Mouse (Mus musculus) ES-E14 (cell line): ENCODE measurements at regions not wholly inside any gene's neighbourhood (a gene's known extent, or its start where the extent isn't known, plus 50 kb on each side); places are given as distances from the start of the nearest gene placed in this dataset.

Experiments
- DNase-seq: peaks from one replicate; pipeline ENCODE4 v3.0.0-alpha.2; 2013; ENCODE audit warnings: low read depth, low spot score
- H3K27ac ChIP-seq: 2 replicates; pipeline ENCODE4 v1.5.1; 2012; ENCODE audit warnings: low read depth, mild to moderate bottlenecking, low read length, moderate library complexity, mixed read lengths; ENCODE audit not compliant: poor library complexity, insufficient read depth, severe bottlenecking
- H3K36me3 ChIP-seq: 2 replicates; pipeline ENCODE4 v1.6.1; 2012; ENCODE audit warnings: mild to moderate bottlenecking, low read length, moderate library complexity, mixed read lengths; ENCODE audit not compliant: control insufficient read depth, poor library complexity, insufficient read depth, severe bottlenecking
- H3K4me1 ChIP-seq, 2 experiments: fragments of 150-350 bp in 1 of 2; sonication (generic) in 1 of 2; 2 replicates each; pipeline ENCODE4 v1.6.1; 2012; ENCODE audit warnings: low read length in 2 of 2, mild to moderate bottlenecking in 1 of 2, mixed read lengths in 1 of 2; ENCODE audit not compliant: control insufficient read depth in 2 of 2, insufficient read depth in 2 of 2, poor library complexity in 1 of 2
- H3K4me3 ChIP-seq, 2 experiments: fragments of 150-350 bp in 1 of 2; sonication (generic) in 1 of 2; 2 replicates each; pipeline ENCODE4 v1.5.1; 2012; ENCODE audit warnings: low read length in 2 of 2, low read depth in 1 of 2, mild to moderate bottlenecking in 1 of 2, mixed read lengths in 1 of 2; ENCODE audit not compliant: insufficient read depth in 1 of 2, poor library complexity in 1 of 2, severe bottlenecking in 1 of 2
- H3K9ac ChIP-seq: 2 replicates; pipeline ENCODE4 v1.6.1; 2012; ENCODE audit warnings: low read depth, mild to moderate bottlenecking, low read length, mixed read lengths; ENCODE audit not compliant: poor library complexity, insufficient read depth, severe bottlenecking
- H3K9me3 ChIP-seq: fragments of 150-350 bp; sonication (generic); 2 replicates; pipeline ENCODE4 v1.6.1; 2012; ENCODE audit warnings: low read depth, mild to moderate bottlenecking, low read length; ENCODE audit not compliant: control insufficient read depth, insufficient read depth
- CHD2 ChIP-seq: IDR thresholded peaks from 2 replicates; pipeline ENCODE4 v1.6.1; 2014; ENCODE audit warnings: mild to moderate bottlenecking, low read depth, low read length, inconsistent platforms
- HCFC1 ChIP-seq: IDR thresholded peaks from 2 replicates; pipeline ENCODE4 v1.6.1; 2012; ENCODE audit warnings: low read length, inconsistent platforms, borderline replicate concordance; ENCODE audit not compliant: insufficient read depth
- MAFK ChIP-seq: IDR thresholded peaks from 2 replicates; pipeline ENCODE4 v1.6.1; 2014; ENCODE audit warnings: mild to moderate bottlenecking, low read depth, low read length, inconsistent platforms; ENCODE audit not compliant: insufficient read depth
- ZC3H11A ChIP-seq: IDR thresholded peaks from 2 replicates; pipeline ENCODE4 v1.6.1; 2012; ENCODE audit warnings: low read depth, mild to moderate bottlenecking, inconsistent platforms, low read length, borderline replicate concordance
- ZNF384 ChIP-seq: IDR thresholded peaks from 2 replicates; pipeline ENCODE4 v1.6.1; 2012; ENCODE audit warnings: low read depth, low read length, inconsistent platforms
- in situ Hi-C, 2 experiments: fragments of 600-800 bp; cut with MboI; formaldehyde crosslinking; loops; one replicate each; pipeline ENCODE4 v1.15.1; 2025; ENCODE audit warnings: low sequenced_read_pairs in 2 of 2, inconsistent platforms in 1 of 2; ENCODE audit not compliant: unreplicated experiment in 2 of 2

DNA sequence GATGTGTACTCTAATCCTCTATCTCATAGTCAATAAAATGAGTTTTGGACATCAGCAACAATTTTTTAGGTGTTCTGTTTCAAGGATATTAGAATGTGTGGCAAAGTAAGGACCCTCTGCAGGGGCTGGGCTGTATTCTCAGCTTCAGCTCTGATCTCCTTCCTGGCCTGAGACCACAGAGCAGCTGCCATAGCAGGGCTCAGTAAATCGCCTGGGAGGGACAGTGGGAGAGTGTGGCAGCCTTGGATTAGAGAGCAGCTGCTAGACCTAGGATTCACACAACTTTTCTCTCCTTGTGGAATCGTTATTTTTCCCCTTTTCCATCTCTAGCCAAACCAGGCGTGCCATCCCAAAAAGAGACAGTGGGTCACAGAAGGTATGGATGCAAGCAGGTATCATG lies 222.8 kb downstream of the Cog6 start:
- no peak overlapping the region for H3K4me3 ChIP-seq
- no peak for DNase-seq
- TF ChIP-seq HCFC1 (no peak), MAFK (no peak), ZC3H11A (no peak), ZNF384 (no peak), CHD2 (no peak)
- no peak overlapping the region for H3K9ac ChIP-seq
- no peaks in the 10 kb centered on the region for H3K9me3 ChIP-seq
- H3K27ac ChIP-seq: no peak overlapping the region
- no peaks in the 10 kb centered on the region for H3K4me1 ChIP-seq
- in situ Hi-C loops: no loop called here
- no peaks in the 10 kb centered on the region for H3K36me3 ChIP-seq

DNA sequence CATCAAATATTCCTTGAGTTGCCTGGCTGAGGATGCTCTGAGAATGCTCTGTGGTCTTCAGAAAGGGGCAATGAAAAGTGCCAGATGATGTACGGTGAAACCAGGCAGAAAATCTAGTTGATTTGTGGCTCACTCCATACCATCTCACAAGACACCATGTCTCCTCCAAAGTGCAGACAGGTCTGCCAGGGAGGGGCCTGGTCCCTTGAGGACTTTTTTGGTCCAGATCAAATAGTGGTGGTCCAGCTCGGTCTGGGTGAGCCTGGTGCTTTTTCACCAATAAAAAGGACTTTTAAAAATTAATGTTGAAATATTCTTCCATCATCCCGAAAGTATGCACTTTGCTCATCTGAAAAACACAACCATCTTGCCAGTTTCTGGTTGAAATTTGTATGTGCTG lies 224.2 kb downstream of the Cog6 start:
- Histone ChIP-seq H3K9me3 (no peaks in the 10 kb centered on the region), H3K4me3 (no peak overlapping the region), H3K27ac (no peak overlapping the region), H3K36me3 (no peaks in the 10 kb centered on the region), H3K4me1 (no peaks in the 10 kb centered on the region), H3K9ac (no peak overlapping the region)
- TF ChIP-seq ZNF384: no peak
- no peak for TF ChIP-seq HCFC1
- no peak for TF ChIP-seq CHD2
- no peak for TF ChIP-seq ZC3H11A
- TF ChIP-seq MAFK: no peak
- DNase-seq: no peak
- in situ Hi-C loops: no loop called here

DNA sequence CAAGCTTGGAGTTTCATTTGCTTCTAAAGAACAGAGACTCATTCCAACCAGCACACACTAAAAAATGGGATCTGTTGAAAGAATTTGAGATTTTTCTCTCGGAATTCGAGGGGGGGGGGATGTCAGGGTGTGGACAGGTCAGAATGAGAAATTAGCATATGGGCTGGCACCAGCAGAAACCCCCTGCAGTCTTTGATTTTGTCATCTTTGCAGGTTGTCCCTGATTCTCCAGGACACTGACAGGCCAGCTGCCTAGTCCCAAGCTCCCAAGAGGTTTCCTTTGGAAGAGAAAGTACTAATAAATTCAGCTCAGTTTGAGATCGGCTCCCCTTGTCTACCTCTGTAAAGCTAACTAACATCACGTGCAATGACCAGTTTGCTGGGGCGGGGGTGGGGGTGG lies 224.9 kb downstream of the Cog6 start:
- Histone ChIP-seq H3K4me3 (no peak overlapping the region), H3K36me3 (no peaks in the 10 kb centered on the region), H3K4me1 (no peaks in the 10 kb centered on the region), H3K27ac (no peak overlapping the region), H3K9ac (no peak overlapping the region), H3K9me3 (no peaks in the 10 kb centered on the region)
- in situ Hi-C loops: no loop called here
- no peak for DNase-seq
- TF ChIP-seq CHD2: no peak
- TF ChIP-seq ZNF384: no peak
- TF ChIP-seq ZC3H11A: no peak
- TF ChIP-seq HCFC1: no peak
- TF ChIP-seq MAFK: no peak

DNA sequence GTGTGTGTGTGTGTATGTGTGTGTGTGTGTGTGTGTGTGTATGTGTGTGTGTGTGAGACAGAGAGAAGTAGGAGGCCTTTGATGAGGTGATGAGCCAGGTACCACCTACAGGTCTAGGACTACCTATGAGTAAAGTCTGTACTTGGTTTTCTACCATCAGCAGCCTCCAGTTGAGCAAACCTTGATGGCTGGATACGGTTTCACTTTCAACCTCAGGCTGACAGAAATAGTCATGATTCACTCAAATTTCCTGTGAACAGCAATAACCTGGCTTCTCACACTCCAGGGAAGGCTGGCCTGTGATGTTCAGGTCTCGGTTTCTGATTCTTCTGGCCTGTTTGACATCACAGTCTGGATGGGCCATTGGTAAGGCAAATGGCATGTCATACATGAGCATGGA lies 226.1 kb downstream of the Cog6 start:
- H3K4me3 ChIP-seq: no peak overlapping the region
- H3K4me1 ChIP-seq: no peaks in the 10 kb centered on the region
- in situ Hi-C loops: no loop called here
- no peak overlapping the region for H3K9ac ChIP-seq
- H3K27ac ChIP-seq: no peak overlapping the region
- DNase-seq: no peak
- H3K9me3 ChIP-seq: no peaks in the 10 kb centered on the region
- TF ChIP-seq ZC3H11A: no peak
- no peak for TF ChIP-seq ZNF384
- TF ChIP-seq HCFC1: no peak
- TF ChIP-seq MAFK: no peak
- no peak for TF ChIP-seq CHD2
- no peaks in the 10 kb centered on the region for H3K36me3 ChIP-seq

DNA sequence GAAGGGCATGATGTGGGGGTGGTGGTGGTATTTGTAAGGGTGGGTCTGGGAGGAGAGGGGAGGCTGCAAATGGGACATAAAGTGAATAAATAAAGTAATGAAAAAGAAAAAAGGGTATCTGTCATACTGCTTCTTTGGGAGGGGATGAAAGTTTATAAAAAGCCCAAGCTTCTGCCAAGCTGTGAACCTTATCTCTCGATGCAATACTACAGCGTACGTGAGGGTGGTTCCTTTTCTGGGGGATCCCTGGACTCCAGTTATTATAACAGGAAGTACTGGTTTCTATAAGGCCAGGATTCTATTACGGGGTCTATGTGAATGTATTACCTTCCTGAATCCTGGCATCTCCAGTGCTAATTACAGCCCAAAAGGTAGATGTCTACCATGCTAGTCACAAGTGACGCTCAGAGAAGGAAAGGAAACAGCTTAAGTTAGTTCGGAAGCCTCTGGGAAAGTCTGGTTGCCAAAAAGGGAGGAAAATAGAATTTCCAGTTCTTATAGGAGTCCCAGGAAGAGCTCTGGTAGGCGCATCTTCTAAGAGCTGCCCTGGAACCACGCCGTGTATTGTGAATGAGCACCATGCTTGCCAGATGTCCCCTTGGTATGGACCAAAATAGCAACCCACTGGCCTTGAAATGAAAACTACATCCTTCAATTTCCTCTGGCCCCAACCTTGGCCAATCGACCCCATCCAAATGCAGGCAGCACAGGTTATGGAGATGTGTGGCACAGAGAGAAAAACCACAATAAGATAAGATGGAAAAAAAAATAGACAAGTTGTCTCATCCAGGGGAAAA lies 228.9 kb downstream of the Cog6 start:
- no peak overlapping the region for H3K27ac ChIP-seq
- in situ Hi-C loops: no loop called here
- H3K36me3 ChIP-seq: no peaks in the 10 kb centered on the region
- no peak overlapping the region for H3K4me3 ChIP-seq
- TF ChIP-seq ZC3H11A (no peak), ZNF384 (no peak), HCFC1 (no peak), MAFK (no peak), CHD2 (no peak)
- H3K9me3 ChIP-seq: no peaks in the 10 kb centered on the region
- DNase-seq: no peak
- no peak overlapping the region for H3K9ac ChIP-seq
- no peaks in the 10 kb centered on the region for H3K4me1 ChIP-seq
